Mouse (Mus musculus) heart, adult 2 months (tissue): ENCODE measurements at regions not wholly inside any gene's neighbourhood (a gene's known extent, or its start where the extent isn't known, plus 50 kb on each side); places are given as distances from the start of the nearest gene placed in this dataset.

Experiments
- CTCF ChIP-seq: fragments of 200-600 bp; IDR thresholded peaks from 2 replicates; pipeline ENCODE4 v1.8.1; 2022; ENCODE audit warnings: antibody characterized with exemption, mild to moderate bottlenecking, moderate library complexity
- POLR2A ChIP-seq: fragments of 200-500 bp; IDR thresholded peaks from 2 replicates; pipeline ENCODE4 v1.6.1; 2011; ENCODE audit warnings: mild to moderate bottlenecking, low read depth, low read length, control low read depth; ENCODE audit not compliant: insufficient read depth

DNA sequence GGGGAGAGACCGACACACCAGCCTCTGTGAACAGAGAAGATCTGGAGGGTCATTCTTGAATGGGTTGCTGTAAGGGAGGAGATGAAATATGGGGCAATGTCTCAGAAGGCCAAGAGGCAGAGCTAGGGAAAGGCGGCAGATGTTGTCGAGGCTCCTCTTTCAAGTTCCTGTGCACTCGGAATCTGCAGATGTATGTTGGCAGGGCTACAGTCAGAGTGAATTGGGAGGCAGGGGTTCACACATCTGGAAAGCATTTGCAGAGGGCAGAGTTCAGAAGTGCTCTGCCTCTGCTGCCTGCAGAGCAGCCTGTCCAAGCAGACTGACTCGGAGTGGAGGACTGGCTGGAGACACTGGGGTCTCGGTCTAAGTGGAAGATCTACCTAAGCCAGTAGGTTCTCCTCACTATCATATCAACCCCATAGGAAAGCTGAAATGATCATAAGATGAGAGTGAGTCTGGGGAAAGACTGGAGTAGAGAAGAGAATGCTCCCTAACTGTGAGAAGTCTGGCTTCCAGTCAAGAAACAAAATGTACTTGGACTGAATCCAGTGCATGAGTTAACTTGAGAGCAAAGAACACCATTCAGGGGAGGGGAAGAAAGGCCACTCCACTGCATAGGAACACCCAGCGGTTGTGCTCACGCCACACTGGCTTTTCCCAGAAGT lies 68.1 kb upstream of the Cd180 start:
- TF ChIP-seq POLR2A, result peak; percentile 46
- TF ChIP-seq CTCF, result peak; percentile 19; the same call in 1 of the 2 replicates
